Mouse (Mus musculus): Measurements from ENCODE around the gene Magi1.

Gene Magi1

DNA sequence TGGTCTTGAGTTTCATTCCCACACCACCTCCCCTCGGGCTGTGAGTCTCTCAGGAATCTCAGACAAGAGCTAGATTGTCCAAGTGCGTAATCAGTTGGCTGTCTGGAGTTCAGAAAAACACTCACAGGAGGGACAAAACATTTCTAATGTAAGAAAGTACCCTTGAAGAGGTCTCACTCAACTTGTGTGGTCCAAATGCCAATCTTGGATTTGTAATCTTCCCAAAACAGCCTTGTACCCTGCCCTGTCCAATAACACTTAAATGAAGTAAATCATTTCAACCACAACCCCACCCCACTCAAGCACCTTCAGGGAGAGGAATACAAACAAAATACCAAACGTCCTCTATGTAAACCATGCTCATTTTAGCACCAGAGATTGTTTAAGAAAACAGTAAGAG is 82.8 kb downstream of the Magi1 start:
- DNase-seq = no peak

DNA sequence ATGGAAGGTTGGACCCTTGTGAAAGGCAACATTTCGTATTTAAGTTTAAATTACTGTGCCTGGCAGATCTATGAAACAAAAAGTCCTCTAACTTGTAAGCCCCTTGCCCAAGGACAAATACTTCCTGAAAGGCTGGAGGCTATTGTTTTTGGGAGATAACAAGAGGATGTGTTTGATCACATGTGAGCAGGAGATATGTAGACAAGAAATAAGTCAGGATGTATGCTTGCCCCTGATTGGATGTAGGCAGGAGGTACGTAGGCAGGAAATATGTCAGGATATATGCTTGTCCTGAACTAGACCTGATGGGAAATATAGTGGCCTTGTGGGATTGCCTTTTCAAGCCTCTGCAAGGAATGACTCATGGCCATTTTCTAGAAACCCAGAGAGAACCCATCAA is 84.0 kb downstream of the Magi1 start:
- DNase-seq = no peak

- DNase-seq = no peak
Measured at GRCm38 (mm10) chr6:94197831-94198230, 85.9 kb downstream of the Magi1 start.

DNA sequence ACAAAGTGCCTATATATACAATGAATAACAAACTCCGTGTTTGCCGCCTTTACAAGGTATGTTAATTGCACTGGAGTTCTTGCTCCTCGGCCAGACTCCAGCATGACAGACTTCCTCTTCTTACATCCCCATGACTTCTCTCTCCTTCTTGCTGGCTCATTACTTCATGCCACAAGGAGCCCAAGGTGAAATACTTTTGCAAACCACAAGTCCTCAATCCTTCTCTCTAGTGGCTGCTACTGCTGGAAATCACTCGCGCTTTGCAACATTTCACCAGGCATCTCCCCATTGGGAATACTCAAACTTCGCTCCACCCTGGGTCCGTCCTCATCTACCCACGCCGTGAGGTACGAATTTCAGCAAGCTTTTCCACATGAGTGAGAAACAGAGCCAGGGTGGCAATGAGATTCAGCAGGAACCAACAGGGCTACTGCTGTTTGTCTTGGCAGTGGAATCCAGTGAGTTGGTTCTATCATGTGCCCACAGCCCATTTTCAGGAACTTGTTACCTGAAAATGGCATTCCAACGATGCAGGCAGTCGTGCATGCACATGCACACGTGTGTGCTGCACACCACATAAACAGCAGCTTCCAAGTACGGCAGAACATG is 88.3 kb downstream of the Magi1 start:
- no peak for DNase-seq

GRCm38 (mm10) chr6:94190830-94191229 is 92.9 kb downstream of the Magi1 start:
- no peak for DNase-seq

DNA sequence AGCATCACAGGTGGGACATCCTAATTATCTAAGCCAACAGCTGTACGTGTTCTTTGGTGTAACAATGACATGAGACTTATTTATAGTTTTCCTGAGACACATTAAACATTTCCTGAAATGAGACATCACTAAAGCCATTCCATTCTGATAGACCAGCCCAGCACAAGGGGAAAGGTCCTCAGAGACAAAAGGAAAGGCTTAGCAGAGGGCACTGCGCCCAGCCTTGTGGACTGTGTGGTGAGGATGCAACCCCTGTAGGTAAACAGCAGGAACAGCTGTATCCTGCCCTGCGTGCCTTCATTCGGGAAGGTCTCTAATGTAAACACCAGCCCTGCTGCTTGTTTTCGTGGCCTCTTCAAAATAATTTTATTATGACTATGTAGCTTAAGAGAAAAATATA is 94.3 kb downstream of the Magi1 start:
- no peak for DNase-seq

DNA sequence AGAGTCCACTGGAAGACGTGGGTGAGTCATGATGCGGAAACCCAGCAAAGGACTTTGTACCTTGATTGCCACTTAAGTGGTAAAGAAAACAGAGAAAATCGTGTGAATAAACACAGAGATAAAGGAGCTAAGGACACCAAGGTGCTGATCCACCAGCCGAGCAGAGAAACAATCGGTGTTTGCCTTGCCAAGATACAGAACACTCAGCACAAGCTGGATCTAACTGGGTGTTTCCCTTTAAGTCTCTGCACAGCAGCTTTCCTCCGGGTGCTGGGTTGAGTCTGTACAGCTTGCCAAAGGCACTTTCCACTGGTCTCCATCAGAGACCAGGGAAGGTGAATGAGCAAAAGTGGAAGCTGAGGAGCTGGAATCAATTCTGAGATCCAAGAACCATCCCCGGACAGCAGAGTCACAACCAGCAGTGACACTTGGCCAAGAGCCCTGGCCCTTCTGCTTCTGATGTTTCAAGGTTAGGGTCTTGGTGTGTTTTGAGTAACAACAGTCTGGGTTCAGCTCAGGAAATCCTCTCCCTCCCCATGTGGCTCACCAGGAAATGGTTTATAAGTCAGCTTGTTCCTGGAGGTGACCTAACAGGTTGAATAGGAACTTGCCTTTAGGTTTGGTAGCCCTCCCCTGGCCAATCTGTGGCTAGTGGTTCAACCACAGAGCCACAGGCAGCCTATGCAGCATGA is 96.9 kb downstream of the Magi1 start:
- no peak for DNase-seq

DNA sequence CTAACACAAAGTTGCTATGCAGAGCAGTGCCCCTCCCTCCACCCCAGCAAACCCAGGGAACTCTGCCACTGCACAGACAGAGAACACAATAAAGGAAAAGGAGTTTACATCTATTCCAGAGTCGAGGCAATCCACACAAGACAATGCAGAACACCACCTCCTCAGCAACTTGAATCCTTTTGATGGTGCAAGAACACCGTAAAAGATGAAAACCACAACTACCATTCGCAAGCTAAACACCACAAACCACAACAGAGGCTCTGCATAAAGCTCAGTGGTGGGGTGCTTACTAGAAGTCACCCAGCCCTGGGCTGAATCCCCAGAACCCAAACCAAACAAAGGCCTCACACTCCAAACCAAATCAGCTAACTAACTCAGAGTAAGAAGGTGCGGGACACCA is 99.4 kb downstream of the Magi1 start:
- DNase-seq = peak; percentile 6

- no peak for DNase-seq
Measured at GRCm38 (mm10) chr6:94183354-94183851, 100.3 kb downstream of the Magi1 start.

GRCm38 (mm10) chr6:94181673-94182255 is 102.0 kb downstream of the Magi1 start:
- DNase-seq = no peak

GRCm38 (mm10) chr6:94180331-94181150 is 103.2 kb downstream of the Magi1 start:
- DNase-seq = no peak

DNA sequence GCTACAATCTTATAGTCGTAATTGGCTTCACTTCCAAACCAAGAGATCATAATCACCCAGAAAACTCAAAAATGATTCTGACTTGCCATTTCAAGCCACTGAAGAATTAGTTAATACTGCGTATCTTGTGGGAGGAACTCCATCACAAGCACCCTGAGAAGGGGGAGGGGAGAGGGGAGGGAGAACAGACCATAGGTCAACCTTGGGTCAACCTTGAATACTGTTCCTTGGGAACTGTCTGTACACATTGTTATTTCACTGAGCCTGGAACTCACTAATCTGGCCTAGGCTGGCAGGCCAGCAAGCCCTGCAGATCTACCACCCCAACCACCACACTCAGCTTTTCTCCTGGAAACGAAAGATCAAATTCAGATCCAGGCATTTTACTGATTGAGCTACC is 106.2 kb downstream of the Magi1 start:
- no peak for DNase-seq

- no peak for DNase-seq
Measured at GRCm38 (mm10) chr6:94176705-94177104, 107.0 kb downstream of the Magi1 start.

DNA sequence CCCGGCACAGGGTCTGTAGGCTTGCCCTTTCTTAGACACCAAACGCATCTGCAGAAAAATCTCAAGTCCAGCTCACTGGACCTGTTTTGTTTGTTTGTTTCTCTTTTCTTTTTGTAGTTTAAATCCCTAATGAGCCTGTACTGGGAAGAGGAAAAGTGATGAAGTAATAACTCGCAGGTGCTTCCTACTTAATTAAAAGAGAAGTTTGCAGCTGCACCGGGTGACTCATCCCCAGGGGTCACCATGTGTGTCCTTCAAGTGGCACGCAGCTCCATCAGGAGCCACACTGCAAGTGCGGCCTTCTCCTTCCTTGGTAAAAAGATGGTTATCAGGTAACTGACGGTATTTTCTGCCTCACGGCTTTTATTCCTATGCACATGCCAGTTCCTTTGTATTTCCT is 112.5 kb downstream of the Magi1 start:
- no peak for DNase-seq

- DNase-seq = no peak
Measured at GRCm38 (mm10) chr6:94169581-94170194, 114.0 kb downstream of the Magi1 start.

DNA sequence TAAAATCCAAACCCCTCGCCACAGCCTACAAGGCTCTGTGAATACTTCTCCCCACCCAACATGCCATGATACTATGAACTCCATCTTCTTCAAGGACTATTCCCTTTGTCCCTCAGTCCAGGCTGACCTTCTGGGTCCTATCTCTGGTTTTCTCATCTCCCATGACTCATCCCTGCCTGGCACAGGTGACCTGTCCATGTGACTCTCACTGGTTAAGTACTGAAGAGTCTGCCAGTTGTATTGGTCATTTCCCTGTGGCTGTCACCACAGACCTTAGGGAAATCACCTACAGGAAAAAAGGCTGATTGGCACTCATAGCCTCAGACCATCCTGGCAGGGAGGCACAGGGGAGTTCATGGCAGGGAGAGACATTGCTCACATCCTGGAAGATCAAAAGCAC is 117.8 kb downstream of the Magi1 start:
- no peak for DNase-seq

GRCm38 (mm10) chr6:94164753-94165536 is 118.8 kb downstream of the Magi1 start:
- DNase-seq = no peak

DNA sequence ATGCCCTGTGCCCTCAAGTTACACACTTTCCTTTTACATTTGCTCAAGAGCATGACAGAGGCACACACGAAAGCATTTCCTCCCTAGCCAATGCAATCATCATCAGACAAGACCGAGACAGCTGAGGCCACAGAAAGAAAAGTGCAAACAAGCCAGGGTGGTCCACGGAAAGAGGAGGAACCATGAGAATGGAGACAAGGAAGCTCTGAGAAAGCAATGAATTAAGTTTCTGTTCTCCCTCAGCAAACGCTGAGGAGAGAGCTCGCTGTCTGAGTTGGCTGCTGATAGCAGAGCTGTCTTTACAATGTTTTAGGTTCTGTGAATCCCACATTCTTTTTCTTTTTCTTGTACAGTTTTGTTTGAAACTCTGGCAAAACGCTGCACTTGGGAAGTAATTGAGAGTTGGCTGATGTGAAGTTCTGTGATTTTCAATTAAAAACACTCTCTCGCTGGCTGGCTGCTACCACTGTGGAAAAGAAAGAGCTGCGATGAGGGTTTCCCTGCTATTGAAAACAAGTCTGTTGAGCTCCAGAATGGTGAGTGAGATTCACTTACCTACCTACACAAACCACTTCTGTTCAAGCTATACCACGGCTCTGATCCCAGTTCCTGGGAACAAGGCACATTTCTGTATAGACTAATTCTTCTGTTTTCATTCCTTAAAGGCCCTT is 120.3 kb downstream of the Magi1 start:
- no peak for DNase-seq

DNA sequence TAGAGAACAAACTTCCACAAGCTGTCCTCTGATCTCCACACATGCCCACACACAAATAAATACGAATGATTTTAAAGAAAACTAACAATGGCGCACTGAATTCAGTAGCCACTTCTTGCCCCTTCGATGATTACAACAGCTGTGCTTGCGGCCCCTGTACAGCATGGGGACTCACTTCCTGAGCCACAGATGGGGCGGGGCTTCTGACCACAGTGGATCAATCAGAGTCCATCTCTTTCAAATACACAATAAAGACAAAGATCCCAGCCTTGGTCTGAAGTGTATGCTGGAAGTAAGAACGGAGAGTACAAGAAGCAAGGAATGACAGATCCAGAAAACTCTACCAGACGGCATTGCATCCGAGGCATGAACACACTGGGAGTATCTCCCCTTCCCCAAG is 120.8 kb downstream of the Magi1 start:
- no peak for DNase-seq

- no peak for DNase-seq
Measured at GRCm38 (mm10) chr6:94159256-94159655, 124.5 kb downstream of the Magi1 start.

DNA sequence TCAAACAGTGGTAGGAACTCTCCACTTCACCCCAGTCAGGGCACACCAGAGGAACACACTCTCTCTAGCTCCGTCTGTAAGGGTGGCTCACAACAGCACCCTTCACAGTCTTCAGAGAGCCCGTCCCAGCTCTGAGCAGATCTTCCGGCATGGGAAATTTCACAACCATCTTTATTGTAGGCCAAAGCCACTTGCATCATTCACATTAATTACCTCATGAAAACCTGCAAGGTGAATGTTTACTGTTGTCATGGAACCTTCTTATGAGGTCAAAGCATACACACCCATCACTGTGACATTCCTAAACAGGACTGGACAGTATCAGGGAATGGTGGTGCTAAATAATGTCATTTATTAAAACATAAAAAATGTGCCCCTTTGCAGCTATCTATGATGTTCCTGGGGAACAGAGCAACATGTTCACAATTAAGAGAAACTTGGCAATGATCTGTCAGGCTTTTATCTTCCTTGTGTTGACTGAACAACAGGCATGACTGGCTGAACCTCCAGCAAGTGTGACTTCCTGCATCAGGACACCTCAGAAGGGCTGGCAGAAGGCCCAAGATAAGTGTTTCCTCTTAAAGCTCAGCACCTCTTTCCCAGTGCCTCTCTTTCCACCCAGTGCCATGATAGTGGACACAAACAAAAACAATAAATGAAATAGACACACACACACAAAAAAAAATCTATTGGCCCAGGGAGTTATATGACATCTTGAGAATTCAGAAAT is 125.4 kb downstream of the Magi1 start:
- DNase-seq = no peak

All from thymus, postnatal 25 days (tissue).